Mouse (Mus musculus): ENCODE data around the gene Hacd2.
A peak's percentile ranks its signal among the peaks of the same experiment; 100 is the strongest.

Hacd2 gene

DNA sequence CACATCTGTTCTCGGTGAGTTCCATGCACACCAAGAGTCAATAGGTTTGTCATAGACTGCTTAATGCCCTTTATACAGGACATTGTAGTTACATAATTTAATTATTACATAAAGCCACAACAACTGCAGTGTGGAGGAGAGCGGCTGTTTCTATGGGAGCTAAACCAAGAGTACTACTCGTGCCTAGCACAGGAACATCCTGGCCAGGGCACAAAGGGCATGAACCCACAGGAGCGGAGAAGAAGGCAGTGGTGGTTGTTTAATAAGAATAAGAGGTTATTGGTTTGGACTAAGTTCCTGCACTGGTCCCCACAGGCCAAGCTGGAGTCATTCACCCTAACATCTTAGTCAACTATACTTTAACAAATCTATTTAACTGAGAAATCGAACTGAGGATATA, 16.0 kb upstream of the Hacd2 start:
- DNase-seq (ENCODE audit: low read depth, low spot score) = no peak

DNA sequence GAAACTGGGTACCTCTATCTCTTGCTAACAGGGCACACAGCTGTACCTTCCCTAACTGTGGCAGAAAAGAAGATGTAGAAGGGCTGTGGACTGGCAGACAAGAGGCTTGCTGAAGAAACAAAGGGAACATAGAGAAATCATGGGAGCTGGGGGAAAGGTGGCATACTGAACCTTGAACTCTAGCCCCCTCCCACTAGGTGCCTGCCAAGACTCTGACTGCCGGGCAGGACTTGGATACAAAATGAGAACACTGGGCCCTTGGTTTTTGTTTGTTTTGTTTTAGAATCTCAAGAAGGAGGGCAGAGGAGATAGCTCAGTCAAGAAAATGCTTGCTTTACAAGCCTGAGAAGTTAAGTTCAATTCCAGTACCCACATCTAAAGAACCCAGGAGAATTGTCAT, 14.9 kb upstream of the Hacd2 start:
- no peak for DNase-seq (ENCODE audit: low read depth, low spot score)

DNA sequence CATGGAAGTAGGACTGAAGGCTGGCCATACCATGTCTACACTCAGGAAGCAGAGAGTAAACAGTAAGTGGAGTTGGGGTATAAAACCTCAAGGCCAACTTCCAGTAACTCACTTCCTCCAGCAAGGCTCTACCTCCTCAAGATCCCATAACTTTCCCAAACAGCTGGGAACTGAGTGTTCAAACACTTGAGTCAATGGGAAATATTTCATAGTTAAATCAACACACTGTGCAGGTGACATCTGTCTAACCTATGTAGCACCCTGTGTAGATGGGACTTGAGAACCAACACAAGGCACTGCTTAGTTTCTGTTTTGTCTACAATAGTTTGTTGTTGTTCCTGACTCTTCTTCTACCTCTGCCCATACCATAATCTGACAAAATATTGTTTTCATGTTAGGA, 13.8 kb upstream of the Hacd2 start:
- no peak for DNase-seq (ENCODE audit: low read depth, low spot score)

DNA sequence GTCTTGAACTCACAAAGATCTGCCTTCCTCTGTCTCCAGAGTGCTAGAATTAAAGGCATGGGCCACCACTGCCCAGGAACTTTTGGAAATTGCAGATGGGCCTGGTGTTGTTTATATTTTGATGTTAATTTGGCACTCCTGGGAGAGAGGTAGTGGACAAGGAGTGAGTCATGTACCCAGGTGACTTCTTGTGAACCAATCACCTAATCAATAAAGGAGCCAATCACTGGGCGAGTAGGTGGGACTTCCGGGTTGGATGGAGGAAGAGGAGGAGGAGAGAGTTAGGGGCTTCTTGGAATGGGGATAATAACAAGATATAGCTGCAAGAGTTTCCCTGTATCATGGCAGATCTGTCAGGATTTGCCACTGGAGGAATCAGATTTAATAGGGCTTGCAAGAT, 8.7 kb upstream of the Hacd2 start:
- no peak for DNase-seq (ENCODE audit: low read depth, low spot score)

- no peak for DNase-seq (ENCODE audit: low read depth, low spot score)
Observed at GRCm38 (mm10) chr16:35016491-35016890, 5.7 kb upstream of the Hacd2 start.

GRCm38 (mm10) chr16:35018470-35018974, 3.7 kb upstream of the Hacd2 start:
- DNase-seq (ENCODE audit: low read depth, low spot score) = no peak

DNA sequence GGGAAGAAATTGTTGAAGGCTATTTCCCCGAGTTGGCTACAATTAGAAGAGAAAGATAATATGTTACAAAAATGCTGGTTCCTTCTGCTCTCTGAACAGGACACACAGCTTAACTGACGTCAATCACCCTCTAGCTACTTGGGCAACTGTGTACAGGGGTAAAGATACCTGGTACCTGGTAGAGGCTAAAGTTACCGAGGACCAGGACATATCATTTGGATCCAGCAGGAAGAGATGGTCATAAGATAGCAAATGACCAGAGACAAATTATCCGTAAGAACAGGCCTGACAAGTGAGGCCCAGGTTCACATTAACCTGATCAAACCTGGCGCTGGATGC, 356 bp upstream of the Hacd2 start:
- no peak for DNase-seq (ENCODE audit: low read depth, low spot score)

DNA sequence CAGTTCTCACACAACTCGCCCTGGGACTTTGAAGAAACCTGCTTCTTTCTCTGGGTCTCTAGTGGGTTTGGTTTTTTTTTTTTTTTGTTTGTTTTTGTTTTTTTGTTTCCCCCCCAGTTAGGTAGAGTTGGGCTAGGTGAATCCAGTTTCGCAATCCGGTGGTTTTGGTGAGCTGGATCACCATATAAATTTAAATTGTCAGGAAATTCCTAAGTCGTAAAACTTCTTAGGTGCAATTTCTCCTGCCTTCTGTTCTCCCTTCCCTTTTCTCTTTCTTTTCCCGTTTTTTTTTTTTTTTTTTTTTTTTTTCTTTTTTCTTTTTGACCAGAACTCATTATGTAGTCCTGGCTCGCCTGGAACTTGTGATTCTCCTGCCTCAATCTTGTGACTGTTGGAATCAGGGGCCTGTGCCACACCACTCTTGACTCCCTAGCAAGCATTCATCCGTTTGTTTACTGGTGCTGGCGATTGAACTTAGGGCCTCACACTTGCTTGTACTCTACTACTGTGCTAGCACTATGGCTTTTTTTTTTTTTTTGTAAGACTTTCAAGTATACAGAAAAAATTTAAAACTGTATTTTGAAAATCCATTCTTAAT, 1.0 kb downstream of the Hacd2 start:
- DNase-seq (ENCODE audit: low read depth, low spot score) = no peak

DNA sequence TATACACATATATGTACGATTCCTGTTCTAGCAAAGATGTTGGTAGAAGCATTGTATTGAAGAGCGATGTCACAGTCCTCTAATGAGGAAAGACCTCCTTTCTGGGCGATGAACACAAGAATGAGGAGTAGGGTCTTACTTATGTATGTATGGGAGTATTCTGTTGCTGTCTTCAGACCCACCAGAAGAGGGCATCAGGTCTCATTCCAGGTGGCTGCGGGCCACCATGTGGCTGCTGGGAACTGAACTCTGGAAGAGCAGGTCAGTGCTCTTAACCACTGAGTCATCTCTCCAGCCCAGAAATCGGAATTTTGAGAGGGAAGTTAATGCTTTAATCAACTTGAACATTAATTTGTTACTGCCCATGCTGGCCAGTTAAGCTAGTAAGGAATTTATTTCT, 2.1 kb downstream of the Hacd2 start:
- DNase-seq (ENCODE audit: low read depth, low spot score) = peak; percentile 32

- no peak for DNase-seq (ENCODE audit: low read depth, low spot score)
Observed at GRCm38 (mm10) chr16:35025347-35025746, 3.1 kb downstream of the Hacd2 start.

GRCm38 (mm10) chr16:35033241-35033640, 11.0 kb downstream of the Hacd2 start:
- DNase-seq (ENCODE audit: low read depth, low spot score) = no peak

- DNase-seq (ENCODE audit: low read depth, low spot score) = no peak
Observed at GRCm38 (mm10) chr16:35033809-35034577, 11.8 kb downstream of the Hacd2 start.

DNA sequence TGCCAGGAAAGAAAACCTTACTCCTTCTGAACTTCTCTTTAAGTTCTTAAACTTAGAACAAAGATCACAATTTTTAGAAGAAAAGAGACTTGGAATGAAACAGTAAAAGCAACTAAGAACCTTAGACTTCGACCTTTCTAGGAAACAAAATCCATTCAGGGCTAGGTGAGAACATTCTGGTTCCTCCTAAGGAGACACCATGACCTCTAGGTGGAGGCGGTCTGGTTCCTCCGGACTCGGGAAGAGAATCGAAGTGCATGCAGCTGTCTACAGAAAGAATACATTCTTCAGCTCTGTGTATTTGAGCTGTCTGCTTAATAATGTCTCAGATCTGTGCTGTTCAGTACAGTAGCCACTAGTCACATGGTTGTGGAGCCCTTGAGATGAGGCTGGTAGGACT, 12.7 kb downstream of the Hacd2 start:
- DNase-seq (ENCODE audit: low read depth, low spot score) = no peak

- no peak for DNase-seq (ENCODE audit: low read depth, low spot score)
Observed at GRCm38 (mm10) chr16:35036754-35037153, 14.5 kb downstream of the Hacd2 start.

DNA sequence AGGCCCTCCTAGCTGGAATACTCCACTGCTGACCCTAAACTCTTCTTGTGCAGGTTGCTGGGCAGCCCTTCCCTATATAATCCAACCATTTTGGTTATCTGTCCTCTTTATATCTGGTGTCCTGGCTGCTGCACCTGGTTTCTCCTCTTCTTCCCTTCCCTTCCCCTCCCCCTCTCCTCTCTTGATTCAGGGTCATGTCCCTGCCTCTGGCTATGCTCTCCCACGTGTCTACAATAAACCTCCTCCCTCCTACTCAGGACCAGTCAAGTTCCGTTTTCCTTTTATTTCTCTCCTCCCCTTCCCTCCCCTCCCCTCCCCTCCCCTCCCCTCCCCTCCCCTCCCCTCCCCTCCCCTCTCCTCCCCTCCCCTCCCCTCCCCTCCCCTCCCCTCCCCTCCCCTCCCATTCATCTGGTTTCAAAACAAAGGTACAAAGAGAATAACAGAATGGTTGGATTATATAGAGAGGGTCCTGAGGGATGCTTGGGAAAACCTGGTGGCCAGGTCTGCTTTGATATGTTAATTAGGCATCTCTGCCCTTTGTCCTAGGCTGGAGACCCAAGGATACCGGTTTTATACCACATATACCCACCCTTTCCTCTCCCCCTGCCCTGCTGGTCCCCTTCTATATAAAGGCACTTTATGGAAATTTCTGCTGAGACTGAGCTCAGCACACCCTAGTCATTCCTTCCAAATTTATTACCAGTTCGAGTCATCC, 16.3 kb downstream of the Hacd2 start:
- DNase-seq (ENCODE audit: low read depth, low spot score) = no peak

DNA sequence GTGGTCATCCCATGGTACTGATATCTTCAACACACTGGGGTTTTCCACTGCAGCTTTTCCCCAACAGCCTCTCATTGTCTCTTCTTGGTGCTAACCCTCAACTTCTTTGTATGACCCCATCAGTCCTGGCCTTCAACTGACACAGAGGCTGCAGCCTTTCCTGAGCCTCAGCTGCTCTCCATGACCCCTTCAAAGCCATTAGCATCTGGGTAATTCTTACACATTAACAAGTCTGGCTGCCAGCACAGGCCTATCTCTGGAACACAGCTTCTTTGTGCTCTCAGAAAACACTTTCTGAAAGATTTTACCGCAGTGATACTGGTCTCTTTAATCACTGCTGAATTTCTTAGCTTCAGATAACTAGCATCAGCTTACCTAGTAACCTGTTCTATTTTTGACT, 17.9 kb downstream of the Hacd2 start:
- no peak for DNase-seq (ENCODE audit: low read depth, low spot score)

GRCm38 (mm10) chr16:35041001-35041400, 18.8 kb downstream of the Hacd2 start:
- DNase-seq (ENCODE audit: low read depth, low spot score) = no peak

DNA sequence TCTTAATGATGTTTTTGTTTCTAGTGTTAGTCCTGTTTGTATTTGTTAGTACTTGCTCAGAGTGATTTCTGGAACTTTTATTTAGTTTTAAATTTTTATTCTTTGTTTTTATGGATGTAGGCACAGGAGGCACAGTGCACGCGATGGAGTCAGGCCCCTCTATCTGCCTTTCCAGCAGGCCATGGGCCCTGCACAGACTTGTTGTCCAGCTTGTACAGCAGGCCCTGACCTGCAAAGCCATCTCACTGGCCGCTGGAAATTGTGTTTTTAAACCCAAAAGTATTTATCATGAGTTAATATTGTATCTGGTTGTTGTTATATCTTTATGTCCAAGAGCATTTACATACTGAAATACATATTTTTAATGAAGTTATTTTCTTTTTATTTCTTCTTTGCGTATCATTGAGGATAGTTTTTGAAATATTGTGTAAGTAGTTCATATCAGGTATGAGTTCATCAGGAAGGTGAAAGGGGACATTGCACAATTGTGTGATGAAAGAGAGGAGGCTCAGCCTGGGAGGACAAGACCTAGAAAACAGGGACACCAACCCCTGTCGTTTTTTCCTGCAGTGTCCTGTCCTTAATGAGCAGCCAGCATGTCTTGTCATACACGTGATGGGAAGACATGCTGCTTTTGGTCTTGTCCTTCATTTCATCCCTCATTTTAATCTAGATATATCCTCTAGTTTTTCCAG, 24.0 kb downstream of the Hacd2 start:
- no peak for DNase-seq (ENCODE audit: low read depth, low spot score)

- DNase-seq (ENCODE audit: low read depth, low spot score) = no peak
Observed at GRCm38 (mm10) chr16:35047272-35047969, 25.2 kb downstream of the Hacd2 start.

GRCm38 (mm10) chr16:35051066-35051465, 28.8 kb downstream of the Hacd2 start:
- no peak for DNase-seq (ENCODE audit: low read depth, low spot score)

GRCm38 (mm10) chr16:35052191-35052590, 30.0 kb downstream of the Hacd2 start:
- DNase-seq (ENCODE audit: low read depth, low spot score) = no peak

Measured in CD4-positive helper T cell, adult 2 months (primary cell).